ENCODE assay signal across 29 mouse cellular contexts in the genomic region with DNA sequence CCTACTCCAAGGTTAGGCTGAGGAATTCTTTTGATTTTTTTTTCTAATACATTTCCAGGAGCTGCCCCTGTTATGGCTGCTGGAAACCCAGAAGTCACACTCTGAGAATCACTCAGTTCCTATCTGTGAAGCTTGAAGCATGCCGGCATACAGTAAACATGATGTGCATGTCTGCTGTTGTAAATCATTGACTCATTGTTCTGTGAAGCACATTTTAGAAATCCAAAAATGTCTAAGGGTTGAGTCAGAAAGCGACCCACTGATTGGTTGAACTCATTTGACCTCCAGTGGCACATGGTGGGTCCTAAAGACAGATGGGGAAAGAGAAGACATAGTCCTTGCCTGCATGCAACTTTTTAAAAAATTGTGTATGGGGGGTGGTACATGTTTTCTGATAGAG. TPM values are rescaled to one million over a fixed set of nuclear protein-coding genes. Genes with fewer than 3 reads are reported as not detected.
DNase-seq lines count a peak whose midpoint lies in the region; ATAC-seq and TF ChIP-seq lines count a peak whose summit lies in the region.
"Had no signal": no experiment of that assay in that cellular context is flagged by ENCODE, and none has a peak within 500 bp of the region (broad histone marks: within the 10 kb centered on the region; RNA-seq: fewer than 3 reads in every experiment).

No protein-coding gene starts in this region.

- no peaks in the 10 kb centered on the region for H3K36me3 ChIP-seq in intestine, embryonic 14.5 days (ENCODE audit: control insufficient read depth, insufficient read depth, low read length)
- H3K36me3 ChIP-seq in intestine, embryonic 15.5 days: no peaks in the 10 kb centered on the region
- no peaks in the 10 kb centered on the region for H3K36me3 ChIP-seq in lung, postnatal 0 days (ENCODE audit: insufficient read depth, low read length)
- no peaks in the 10 kb centered on the region for H3K36me3 ChIP-seq in CH12.LX (replicated peaks in 1 of 2; ENCODE audit: control insufficient read depth in 1 of 2, insufficient read depth in 1 of 2, low read length in 1 of 2)
- H3K36me3 ChIP-seq in limb, embryonic 10.5 days: no peaks in the 10 kb centered on the region
- H3K36me3 ChIP-seq: embryonic facial prominence, embryonic 12.5 days; forebrain, embryonic 12.5 days; hindbrain, embryonic 10.5 days; hindbrain, embryonic 15.5 days had no signal

- no peak for TF ChIP-seq POLR2A in CH12.LX (IDR thresholded peaks at IDR 0.05; ENCODE audit: low read depth, low read length)

- peak overlapping the region; percentile 29; the same call in 1 of the 2 replicates for H3K27ac ChIP-seq in intestine, embryonic 14.5 days (ENCODE audit: low read depth)
- no peak overlapping the region for H3K27ac ChIP-seq in intestine, embryonic 15.5 days
- H3K27ac ChIP-seq in lung, postnatal 0 days (ENCODE audit: low read length): no peak overlapping the region
- H3K27ac ChIP-seq in CH12.LX (ENCODE audit: insufficient read depth, low read depth): no peak overlapping the region
- H3K27ac ChIP-seq in limb, embryonic 10.5 days: 0 out of 2 replicates have a peak overlapping the region, but pooled peaks have one; percentile 50
- H3K27ac ChIP-seq: embryonic facial prominence, embryonic 12.5 days; forebrain, embryonic 12.5 days; hindbrain, embryonic 10.5 days; hindbrain, embryonic 15.5 days; layer of hippocampus, adult 2 months; liver, embryonic 14.5 days; stomach, postnatal 0 days had no signal

- dilution Hi-C loops in CH12.LX (cut with MboI; ENCODE audit: extremely low pct_ligation_motif_present, extremely low pct_unique_long_range_greater_than_20kb, low sequenced_read_pairs): no loop called here

- ATAC-seq in intestine, embryonic 14.5 days (replicated peaks; ENCODE audit: low FRiP score, low TSS enrichment, low read depth): no peak
- no peak for ATAC-seq in intestine, embryonic 15.5 days
- ATAC-seq in lung, postnatal 0 days: no peak
- ATAC-seq: activated CD4-positive, CD25-positive, alpha-beta regulatory T cell, adult 4 months; forebrain, postnatal 0 days; intestine, embryonic 16.5 days; midbrain, embryonic 16.5 days had no signal

- no peak for DNase-seq in intestine, embryonic 14.5 days (ENCODE audit: low spot score)
- DNase-seq in lung, postnatal 0 days (ENCODE audit: low spot score): peak; percentile 52
- no peak for DNase-seq in lung, postnatal 25 days (ENCODE audit: low spot score)
- peak; percentile 42 for DNase-seq in CH12.LX (ENCODE audit: extremely low read depth)
- DNase-seq in limb, embryonic 10.5 days (ENCODE audit: low spot score): no peak
- no peak for DNase-seq in cerebellum, postnatal 14 days
- DNase-seq: adrenal gland, adult 8-10 months; cerebellum, adult 8-10 months; cerebellum, postnatal 36 days; forebrain, postnatal 0 days; heart, postnatal 14 days; kidney, adult 8-10 months; kidney, postnatal 25 days; layer of hippocampus, postnatal 36 days; liver; thymus, adult 18-20 months; thymus, postnatal 36 days had no signal

- no peaks in the 10 kb centered on the region for H3K9me3 ChIP-seq in intestine, embryonic 14.5 days (ENCODE audit: control insufficient read depth, low read length)
- no peaks in the 10 kb centered on the region for H3K9me3 ChIP-seq in intestine, embryonic 15.5 days
- H3K9me3 ChIP-seq in lung, postnatal 0 days (ENCODE audit: low read length): no peaks in the 10 kb centered on the region
- no peaks in the 10 kb centered on the region for H3K9me3 ChIP-seq in CH12.LX (replicated peaks; ENCODE audit: low read length)
- no peaks in the 10 kb centered on the region for H3K9me3 ChIP-seq in limb, embryonic 10.5 days (replicated peaks)
- H3K9me3 ChIP-seq: embryonic facial prominence, embryonic 12.5 days; forebrain, embryonic 12.5 days; hindbrain, embryonic 10.5 days; hindbrain, embryonic 15.5 days had no signal

- TF ChIP-seq RAD21 in CH12.LX (IDR thresholded peaks at IDR 0.05; ENCODE audit: low read depth, low read length): no peak

- H3K79me2 ChIP-seq in CH12.LX (replicated peaks; ENCODE audit: control insufficient read depth, extremely low read depth, insufficient read depth, poor library complexity, severe bottlenecking): no peaks in the 10 kb centered on the region

- WGBS in intestine, embryonic 14.5 days: 22% methylated on average over 2 of the region's 2 CpGs
- 39% methylated on average over 2 of the region's 2 CpGs for WGBS in intestine, embryonic 15.5 days
- 34% methylated on average over 2 of the region's 2 CpGs for WGBS in lung, postnatal 0 days
- WGBS in limb, embryonic 10.5 days: 85% methylated on average over 2 of the region's 2 CpGs

- no peak overlapping the region for H3K4me3 ChIP-seq in intestine, embryonic 14.5 days (ENCODE audit: low read depth, low read length)
- H3K4me3 ChIP-seq in intestine, embryonic 15.5 days (replicated peaks): no peak overlapping the region
- H3K4me3 ChIP-seq in lung, postnatal 0 days (ENCODE audit: low read depth, low read length): no peak overlapping the region
- H3K4me3 ChIP-seq in CH12.LX (replicated peaks in 1 of 3; ENCODE audit: low read depth in 2 of 3, low read length in 2 of 3, poor library complexity in 1 of 3): no peak overlapping the region
- H3K4me3 ChIP-seq in limb, embryonic 10.5 days: no peak overlapping the region
- H3K4me3 ChIP-seq: embryonic facial prominence, embryonic 12.5 days; forebrain, embryonic 12.5 days; hindbrain, embryonic 10.5 days; hindbrain, embryonic 15.5 days; layer of hippocampus, adult 2 months had no signal

- H3K9ac ChIP-seq in intestine, embryonic 14.5 days (ENCODE audit: low read length): no peak overlapping the region
- no peak overlapping the region for H3K9ac ChIP-seq in intestine, embryonic 15.5 days
- no peak overlapping the region for H3K9ac ChIP-seq in lung, postnatal 0 days (replicated peaks; ENCODE audit: low read depth)
- no peak overlapping the region for H3K9ac ChIP-seq in CH12.LX (ENCODE audit: insufficient read depth, low read depth)
- H3K9ac ChIP-seq: embryonic facial prominence, embryonic 12.5 days; forebrain, embryonic 12.5 days; forebrain, postnatal 0 days; hindbrain, embryonic 15.5 days; liver, embryonic 14.5 days had no signal

- no peak for TF ChIP-seq CTCF in lung, postnatal 0 days (IDR thresholded peaks at IDR 0.05)
- no peak for TF ChIP-seq CTCF in CH12.LX (conservative IDR thresholded peaks at IDR 0.05 in 1 of 2, IDR thresholded peaks at IDR 0.05 in 1 of 2; ENCODE audit: low read depth in 2 of 2, low read length in 2 of 2)

- in situ Hi-C loops in CH12.LX (cut with MboI; ENCODE audit: low pct_ligation_motif_present, low pct_unique_long_range_greater_than_20kb, low sequenced_read_pairs): no loop called here

- H3K4me2 ChIP-seq in intestine, embryonic 14.5 days (ENCODE audit: low read length): no peak overlapping the region
- H3K4me2 ChIP-seq in intestine, embryonic 15.5 days (replicated peaks): no peak overlapping the region
- no peak overlapping the region for H3K4me2 ChIP-seq in lung, postnatal 0 days (replicated peaks; ENCODE audit: low read depth, low read length)
- H3K4me2 ChIP-seq in CH12.LX (ENCODE audit: insufficient read depth, low read depth, poor library complexity, severe bottlenecking): no peak overlapping the region
- H3K4me2 ChIP-seq: embryonic facial prominence, embryonic 12.5 days; forebrain, embryonic 12.5 days; hindbrain, embryonic 15.5 days; midbrain, embryonic 11.5 days had no signal

- peaks cover 68% of the 10 kb centered on the region for H3K4me1 ChIP-seq in intestine, embryonic 14.5 days (replicated peaks; ENCODE audit: control insufficient read depth, insufficient read depth, low read length)
- peaks cover 32% of the 10 kb centered on the region for H3K4me1 ChIP-seq in intestine, embryonic 15.5 days (replicated peaks)
- H3K4me1 ChIP-seq in lung, postnatal 0 days (ENCODE audit: insufficient read depth, low read depth, low read length): peaks cover 18% of the 10 kb centered on the region; the same call in 1 of the 2 replicates
- peaks cover 13 to 69% of the 10 kb centered on the region in 2 experiments for H3K4me1 ChIP-seq in CH12.LX (ENCODE audit: control insufficient read depth in 1 of 2, insufficient read depth in 2 of 2)
- peaks cover 65% of the 10 kb centered on the region for H3K4me1 ChIP-seq in limb, embryonic 10.5 days

- TF ChIP-seq EP300 in lung, postnatal 0 days (IDR thresholded peaks at IDR 0.05): 0 out of 2 replicates have a peak, but pooled peaks have one; percentile 11
- no peak for TF ChIP-seq EP300 in CH12.LX (IDR thresholded peaks at IDR 0.05; ENCODE audit: low read length)

- no peaks in the 10 kb centered on the region for H3K27me3 ChIP-seq in intestine, embryonic 14.5 days (replicated peaks; ENCODE audit: control insufficient read depth, insufficient read depth, low read length)
- H3K27me3 ChIP-seq in intestine, embryonic 15.5 days (replicated peaks): no peaks in the 10 kb centered on the region
- no peaks in the 10 kb centered on the region for H3K27me3 ChIP-seq in lung, postnatal 0 days (replicated peaks; ENCODE audit: insufficient read depth, low read length)
- peaks cover 1% of the 10 kb centered on the region for H3K27me3 ChIP-seq in CH12.LX (replicated peaks)
- no peaks in the 10 kb centered on the region for H3K27me3 ChIP-seq in limb, embryonic 10.5 days (ENCODE audit: low read depth, poor library complexity, severe bottlenecking)

TF ChIP-seq in CH12.LX, 34 proteins besides CTCF, POLR2A, EP300 and RAD21 (continues in another document):
- no peak for TF ChIP-seq E2F4 (IDR thresholded peaks at IDR 0.05; ENCODE audit: insufficient replicate concordance, low read depth, low read length)
- TF ChIP-seq MEF2A (IDR thresholded peaks at IDR 0.05; ENCODE audit: borderline replicate concordance, low read depth, low read length): 0 out of 2 replicates have a peak, but pooled peaks have one; percentile 23
- TF ChIP-seq ETS1 (conservative IDR thresholded peaks at IDR 0.05; ENCODE audit: low read depth, low read length): peak; percentile 37; the same call in 1 of the 2 replicates
- no peak for TF ChIP-seq NELFE (IDR thresholded peaks at IDR 0.05; ENCODE audit: low read depth, low read length)
- TF ChIP-seq IRF4 (IDR thresholded peaks at IDR 0.05; ENCODE audit: low read depth, low read length): peak; percentile 41; the same call in 1 of the 2 replicates
- TF ChIP-seq HCFC1 (IDR thresholded peaks at IDR 0.05; ENCODE audit: low read depth, low read length): no peak
- TF ChIP-seq TCF12 (IDR thresholded peaks at IDR 0.05; ENCODE audit: low read depth, low read length): no peak
- no peak for TF ChIP-seq POLR2AphosphoS2 (IDR thresholded peaks at IDR 0.05; ENCODE audit: low read depth, low read length)
- TF ChIP-seq ZNF384 (IDR thresholded peaks at IDR 0.05; ENCODE audit: low read depth, low read length): no peak

RNA-seq across cellular contexts. Expression of a gene that starts 33.4 kb away (rescaled TPM):
- 46.3 and 51.3 TPM in 2 replicates for polyA plus RNA-seq in intestine, embryonic 14.5 days (2014; fragmentation: Nextera tagmentation; extraction: Ambion mirVana)
- polyA plus RNA-seq in intestine, embryonic 15.5 days (2015; fragmentation: Nextera tagmentation; extraction: Ambion mirVana): 38.5 and 43.0 TPM in 2 replicates
- polyA plus RNA-seq in lung, postnatal 0 days (2015; fragmentation: Nextera tagmentation; extraction: Ambion mirVana): 78.2 and 113 TPM in 2 replicates
- total RNA-seq in CH12.LX (2012; rRNA removed) (9.5 and 10.0 TPM in 2 replicates), CH12.LX (2014; rRNA removed) (23.5 and 23.7 TPM in 2 replicates)
- 17.8 and 19.8 TPM in 2 replicates for polyA plus RNA-seq in CH12.LX (2012; ENCODE audit: insufficient read length, low read depth)
- 50.1 and 50.3 TPM in 2 replicates for polyA plus RNA-seq in limb, embryonic 10.5 days (2016; fragmentation: Nextera tagmentation; extraction: Ambion mirVana)

Comparison
In these comparisons a context has a peak if more than half of its experiments do, and no peak if none do; other contexts are left out.
1. DNase-seq: peak in lung, postnatal 0 days (single experiment) and CH12.LX (single experiment); none in intestine, embryonic 14.5 days (single experiment), lung, postnatal 25 days (single experiment), limb, embryonic 10.5 days (single experiment) and cerebellum, postnatal 14 days (0 of 2).
2. H3K27ac ChIP-seq: peak in intestine, embryonic 14.5 days (single experiment) and limb, embryonic 10.5 days (single experiment); none in intestine, embryonic 15.5 days (single experiment), lung, postnatal 0 days (single experiment) and CH12.LX (single experiment).